Mouse (Mus musculus): ENCODE data around the gene Tbce.
A peak's percentile ranks its signal among the peaks of the same experiment; 100 is the strongest.

Gene Tbce

GRCm38 (mm10) chr13:13966172-13966571 lies 73.3 kb downstream of the Tbce start:
- DNase-seq (ENCODE audit: low spot score), result no peak

- no peak for DNase-seq (ENCODE audit: low spot score)
These were observed 74.0 kb downstream of the Tbce start for GRCm38 (mm10) chr13:13965388-13965964.

GRCm38 (mm10) chr13:13961046-13961445 lies 78.4 kb downstream of the Tbce start:
- no peak for DNase-seq (ENCODE audit: low spot score)

GRCm38 (mm10) chr13:13960211-13960610 lies 79.2 kb downstream of the Tbce start:
- no peak for DNase-seq (ENCODE audit: low spot score)

GRCm38 (mm10) chr13:13956686-13957085 lies 82.8 kb downstream of the Tbce start:
- no peak for DNase-seq (ENCODE audit: low spot score)

- peak; percentile 29 for DNase-seq (ENCODE audit: low spot score)
These were observed 84.5 kb downstream of the Tbce start for GRCm38 (mm10) chr13:13954931-13955330.

- peak; percentile 98 for DNase-seq (ENCODE audit: low spot score)
These were observed 85.3 kb downstream of the Tbce start, which contains the start of gene B3galnt2 for GRCm38 (mm10) chr13:13953874-13954832. Gene B3galnt2 (plus strand): TSS chr13:13954469.
